Mouse (Mus musculus) CD4-positive, CD25-positive, alpha-beta regulatory T cell (primary cell): ENCODE measurements around the gene Inpp5a. TPM values are rescaled to one million over a fixed set of nuclear protein-coding genes. Genes with fewer than 3 reads are reported as not detected.

Experiments
- polyA plus RNA-seq: library from polyadenylated mRNA; unstranded; fragments of 100-300 nt; shearing (Covaris generic); gene quantifications from one replicate; pipeline ENCODE4 v1.2.1, GENCODE M21; 2017

The Inpp5a gene
- 27.0 TPM for polyA plus RNA-seq

DNA sequence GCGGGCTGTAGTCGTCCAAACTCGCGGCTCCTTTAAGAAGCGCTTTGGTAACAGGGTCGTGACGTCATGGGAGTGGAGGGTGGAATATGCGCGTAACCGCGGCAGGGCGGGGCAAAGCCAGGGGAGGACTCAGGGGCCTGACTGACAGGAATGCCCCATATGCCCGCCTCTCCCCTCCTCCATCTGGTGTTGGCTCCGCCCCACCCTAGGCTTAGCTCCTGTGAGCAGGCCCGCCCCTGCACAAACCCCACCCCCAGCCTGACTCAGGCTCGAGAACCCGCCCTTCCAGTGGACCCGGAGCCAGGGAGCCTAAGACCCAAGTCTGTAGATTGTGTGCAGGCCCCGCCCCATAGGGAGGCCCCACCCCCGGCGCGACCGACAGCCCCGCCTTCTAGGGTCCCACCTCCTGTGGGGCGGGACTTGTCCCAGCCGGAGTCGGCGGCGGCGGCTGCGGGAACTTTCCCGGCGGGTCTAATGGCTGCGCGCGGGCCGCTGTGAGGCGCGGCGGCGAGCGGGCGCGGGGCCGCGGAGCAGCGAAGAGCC is at the start of gene Inpp5a:
Inpp5a (plus strand) TSS at position 440 of the 543 bp plus-strand sequence.

DNA sequence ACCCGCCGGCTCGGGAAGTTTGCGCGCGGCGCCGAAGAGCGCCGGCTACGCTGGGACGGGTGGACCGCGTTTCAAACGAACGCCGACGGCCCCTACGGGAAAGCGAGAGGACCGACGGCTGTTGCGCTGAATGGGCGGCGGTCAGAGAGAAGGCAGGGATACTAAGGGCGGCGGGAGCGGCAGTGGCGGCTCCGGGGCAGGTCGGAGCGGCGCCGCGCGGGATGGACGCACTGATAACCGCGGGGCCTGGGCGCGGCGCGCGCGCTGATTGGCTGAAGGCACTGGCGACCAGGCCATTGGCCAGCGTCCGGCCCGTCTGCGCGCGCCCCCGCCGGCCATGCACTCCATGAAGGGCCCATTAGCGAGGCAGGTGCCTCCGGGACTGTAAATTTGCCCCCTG is 193.7 kb downstream of the Inpp5a start, which contains the start of gene Nkx6-2:
Nkx6-2 (minus strand) TSS at position 203 of the 400 bp plus-strand sequence.

Other genes starting within 250 kb of the Inpp5a start
- gene Lrrc27, start 176.1 kb upstream of the Inpp5a start, polyA plus RNA-seq, result 1.8 TPM
- 1.2 TPM for gene Stk32c, start 175.8 kb upstream of the Inpp5a start, polyA plus RNA-seq
- 3.5 TPM for gene Pwwp2b, start 140.6 kb upstream of the Inpp5a start, polyA plus RNA-seq
- 0.11 TPM for gene Nkx6-2, start 193.7 kb downstream of the Inpp5a start, polyA plus RNA-seq